Mouse (Mus musculus): ENCODE measurements around the gene Slc12a5.
A peak's percentile ranks its signal among the peaks of the same experiment; 100 is the strongest.

Slc12a5 gene

GRCm38 (mm10) chr2:165032533-165032932, 71.9 kb downstream of the Slc12a5 start:
- DNase-seq (ENCODE audit: low read depth, low spot score): no peak

DNA sequence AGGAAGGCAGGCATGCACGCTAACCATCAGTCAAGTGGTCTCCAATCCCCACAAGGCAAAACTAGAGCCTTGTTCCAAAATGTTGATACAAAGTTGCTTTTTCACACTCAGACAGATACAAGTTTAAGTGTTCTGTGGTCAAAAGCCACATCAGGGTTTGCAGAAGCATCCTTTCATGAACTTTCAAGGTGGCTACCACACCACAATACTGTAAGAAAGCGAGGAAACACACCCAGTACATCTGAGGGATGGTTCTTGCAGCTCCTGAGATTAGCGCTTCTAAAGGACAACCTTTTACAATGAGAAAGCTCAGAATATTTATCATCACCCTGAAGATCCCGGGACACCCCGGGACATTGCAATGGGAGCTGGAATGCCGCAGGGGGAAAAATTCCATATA, 72.7 kb downstream of the Slc12a5 start:
- no peak for DNase-seq (ENCODE audit: low read depth, low spot score)

- DNase-seq (ENCODE audit: low read depth, low spot score): peak; percentile 94
Observed at GRCm38 (mm10) chr2:165034131-165035057, 73.8 kb downstream of the Slc12a5 start, which contains the start of gene Ncoa5. TSS of gene Ncoa5 (minus strand) at chr2:165034867.

DNA sequence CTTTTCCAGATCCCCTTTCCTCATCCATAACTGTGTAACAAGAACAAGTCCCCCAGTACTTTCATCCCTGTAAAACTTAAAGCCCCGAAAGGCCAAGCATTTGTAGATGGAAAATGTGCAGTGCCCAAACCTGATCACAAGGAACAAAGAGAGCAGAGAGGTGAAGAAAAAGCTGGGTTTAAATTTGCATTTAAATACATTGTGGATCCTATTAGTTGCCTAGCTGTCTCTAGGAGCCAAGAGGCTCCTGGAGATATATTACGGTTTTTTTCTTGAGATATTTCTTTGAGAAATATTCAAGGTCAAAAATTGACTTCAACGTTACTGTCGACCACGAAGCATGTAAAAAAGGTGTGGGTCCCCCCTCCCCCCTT, 74.4 kb downstream of the Slc12a5 start:
- no peak for DNase-seq (ENCODE audit: low read depth, low spot score)

- DNase-seq (ENCODE audit: low read depth, low spot score): no peak
Observed at GRCm38 (mm10) chr2:165037415-165037814, 76.8 kb downstream of the Slc12a5 start.

GRCm38 (mm10) chr2:165042126-165042525, 81.5 kb downstream of the Slc12a5 start:
- no peak for DNase-seq (ENCODE audit: low read depth, low spot score)

- DNase-seq (ENCODE audit: low read depth, low spot score): no peak
Observed at GRCm38 (mm10) chr2:165043090-165043636, 82.6 kb downstream of the Slc12a5 start.

GRCm38 (mm10) chr2:165043729-165044128, 83.1 kb downstream of the Slc12a5 start:
- no peak for DNase-seq (ENCODE audit: low read depth, low spot score)

DNA sequence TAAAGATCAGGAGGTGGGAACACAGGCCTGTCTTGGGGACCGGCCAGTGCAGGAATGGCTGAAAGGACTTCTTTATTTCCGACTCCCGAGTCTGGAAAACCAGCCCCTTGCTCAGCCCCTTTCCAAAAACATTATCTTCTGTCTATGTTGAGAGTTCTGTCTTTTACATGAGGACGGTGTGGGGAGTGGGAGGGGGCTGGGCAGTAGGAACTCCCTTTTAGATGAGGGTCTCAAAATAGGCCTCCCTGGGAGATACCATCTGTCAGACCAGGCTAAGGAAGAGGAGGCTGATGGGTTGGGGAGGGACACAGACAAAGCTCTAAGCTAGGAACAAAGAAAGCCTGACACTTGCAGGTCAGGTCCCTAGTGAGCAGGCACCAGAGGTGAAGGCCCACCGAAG, 88.4 kb downstream of the Slc12a5 start:
- DNase-seq (ENCODE audit: low read depth, low spot score): no peak

Measured in retina, postnatal 7 days (tissue).